Mouse (Mus musculus) lung, postnatal 25 days (tissue): ENCODE measurements around the gene Hcn3.
"Not testable (repeated sequence)": the region's sequence is repeated elsewhere in the genome, so short reads cannot be mapped to it uniquely, and the experiment has no call there.

Experiments used
- DNase-seq: peaks from one replicate; pipeline ENCODE4 v3.0.0; 2022; ENCODE audit warnings: low spot score

The Hcn3 gene

DNA sequence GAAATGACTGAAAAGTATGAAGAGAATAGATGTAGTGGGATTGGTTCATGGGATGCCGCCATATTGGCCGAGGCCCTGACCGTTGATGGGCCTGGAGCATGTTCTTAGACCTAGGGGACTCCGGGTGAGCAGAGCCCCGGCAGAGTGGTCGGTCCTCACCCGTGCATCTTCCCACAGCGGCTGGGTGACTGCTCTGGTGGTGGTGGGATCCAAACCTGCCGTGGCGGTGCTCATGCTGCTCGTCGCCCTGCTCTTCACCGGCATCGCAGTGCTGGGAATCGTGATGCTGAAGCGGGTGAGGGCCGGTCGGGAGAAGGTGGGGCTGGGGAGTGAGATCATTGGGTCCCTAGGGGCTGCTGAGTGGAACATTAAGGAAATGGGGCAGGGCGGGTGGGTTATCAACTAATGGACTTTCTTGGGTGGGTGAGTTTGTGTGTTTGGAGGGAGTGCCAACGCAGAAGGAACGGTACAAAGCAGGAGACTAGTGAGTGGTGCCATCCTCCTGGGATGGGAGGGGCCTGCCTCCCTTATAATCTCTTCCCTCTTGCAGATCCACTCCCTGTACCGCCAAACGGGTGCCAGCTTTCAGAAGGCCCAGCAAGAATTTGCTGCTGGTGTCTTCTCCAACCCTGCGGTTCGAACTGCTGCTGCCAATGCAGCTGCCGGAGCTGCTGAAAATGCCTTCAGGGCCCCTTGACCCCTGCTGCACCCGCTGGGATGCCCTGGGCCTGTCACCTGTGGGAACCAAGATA lies 21.9 kb upstream of the Hcn3 start:
- no peak for DNase-seq

DNA sequence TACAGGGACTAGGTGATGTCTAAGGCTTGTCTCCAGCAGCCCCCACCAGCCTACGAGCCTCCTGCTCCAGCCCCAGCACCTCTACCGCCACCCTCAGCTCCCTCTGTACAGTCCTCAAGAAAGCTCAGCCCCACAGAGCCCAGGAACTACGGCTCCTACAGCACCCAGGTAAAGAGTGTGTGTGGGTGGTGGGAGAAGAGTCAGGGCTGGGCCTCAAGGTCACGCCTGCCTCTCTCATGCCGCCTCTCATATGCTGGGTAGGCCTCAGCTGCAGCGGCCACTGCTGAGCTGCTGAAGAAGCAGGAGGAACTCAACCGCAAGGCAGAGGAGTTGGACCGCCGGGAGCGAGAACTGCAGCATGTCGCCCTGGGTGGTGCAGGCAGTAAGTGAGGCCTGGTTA lies 19.1 kb upstream of the Hcn3 start:
- DNase-seq = no peak

DNA sequence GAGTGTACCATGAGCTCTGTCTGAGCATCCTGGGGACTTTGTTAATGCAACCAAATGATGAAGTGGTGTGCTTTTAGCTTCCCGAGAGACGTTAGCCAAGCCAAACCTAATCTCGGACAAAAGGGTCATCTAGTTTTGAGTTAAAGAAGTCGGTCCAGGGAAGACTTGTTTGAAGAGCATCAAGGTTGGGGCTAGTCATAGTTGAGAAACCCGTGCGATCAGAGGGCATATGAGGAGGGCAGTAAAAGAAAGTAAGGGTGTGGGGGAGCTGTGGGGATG lies 18.1 kb upstream of the Hcn3 start:
- no peak for DNase-seq

DNA sequence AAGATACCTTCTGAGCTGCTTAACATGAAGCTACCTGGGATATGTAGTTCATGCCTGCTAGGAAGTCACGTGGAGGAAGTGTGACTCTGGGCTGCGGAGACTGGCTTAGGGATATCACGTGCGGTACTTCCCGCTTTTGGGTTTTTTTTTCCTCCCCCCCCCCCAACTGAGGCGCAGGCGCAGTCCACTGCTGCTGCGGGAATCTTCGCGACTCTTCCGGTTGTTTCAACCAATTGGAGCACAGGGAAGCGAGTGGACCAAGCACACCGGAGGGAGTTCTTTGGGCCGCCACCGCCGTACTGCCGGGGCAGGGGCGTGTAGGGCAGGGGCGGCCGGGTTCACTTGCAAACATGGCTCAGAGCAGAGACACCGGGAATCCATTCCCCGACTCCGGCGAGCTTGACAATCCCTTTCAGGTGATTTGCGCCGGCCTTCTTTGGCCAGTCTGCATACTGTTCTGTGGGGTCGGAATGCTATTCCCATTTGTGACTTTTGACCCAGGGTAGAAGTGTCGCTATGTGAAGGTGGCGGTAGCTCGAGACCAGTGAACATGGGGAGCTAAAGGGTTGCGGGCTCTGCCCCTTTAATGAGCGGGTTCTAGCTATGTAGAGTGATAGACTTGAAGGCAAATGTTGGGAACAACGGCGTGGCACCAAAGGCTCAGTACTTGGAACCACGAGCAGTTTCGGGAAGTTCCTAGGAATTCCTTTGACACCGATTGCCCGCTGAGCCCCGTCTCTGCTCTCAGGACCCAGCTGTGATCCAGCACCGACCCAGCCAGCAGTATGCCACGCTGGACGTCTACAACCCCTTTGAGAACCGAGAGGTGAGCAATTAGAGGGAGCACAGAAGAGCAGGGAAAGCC lies 17.5 kb upstream of the Hcn3 start, which contains the start of gene Scamp3:
Scamp3 (plus strand) TSS at position 232 of the 865 bp plus-strand sequence.
- peak; percentile 94 for DNase-seq

DNA sequence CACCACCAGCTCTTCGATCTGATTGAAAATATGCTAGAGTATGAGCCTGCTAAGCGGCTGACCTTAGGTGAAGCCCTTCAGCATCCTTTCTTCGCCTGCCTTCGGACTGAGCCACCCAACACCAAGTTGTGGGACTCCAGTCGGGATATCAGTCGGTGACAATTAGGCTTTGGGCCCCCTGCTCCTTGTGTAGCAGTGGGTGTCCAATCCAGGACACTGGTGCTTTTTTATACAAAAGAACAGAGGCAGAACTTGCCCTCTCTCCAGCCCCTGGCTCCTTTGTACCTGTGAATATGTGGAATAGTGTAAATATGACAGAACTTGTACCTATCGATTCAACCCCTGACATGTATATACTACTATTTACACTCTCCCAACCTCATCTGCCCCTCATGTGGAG lies 16.4 kb upstream of the Hcn3 start:
- DNase-seq = no peak

DNA sequence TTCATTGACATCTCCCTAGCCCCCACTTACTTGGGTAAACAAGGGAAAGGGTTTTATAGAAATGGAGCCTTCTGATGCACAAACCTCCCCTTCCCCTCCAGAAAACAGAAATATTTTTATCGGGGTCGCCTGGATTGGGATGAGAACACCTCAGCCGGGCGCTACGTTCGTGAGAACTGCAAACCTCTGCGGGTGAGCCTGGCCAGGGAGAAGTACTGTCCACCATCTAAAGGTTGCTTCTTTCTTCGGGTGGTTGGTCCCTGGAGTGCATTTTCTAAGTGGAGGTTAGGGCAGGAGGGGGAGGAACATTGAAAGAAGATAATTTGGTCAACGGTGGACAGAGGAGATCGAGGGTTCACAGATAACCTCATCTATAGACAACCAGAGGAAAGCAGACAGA lies 15.5 kb upstream of the Hcn3 start:
- DNase-seq = no peak

DNA sequence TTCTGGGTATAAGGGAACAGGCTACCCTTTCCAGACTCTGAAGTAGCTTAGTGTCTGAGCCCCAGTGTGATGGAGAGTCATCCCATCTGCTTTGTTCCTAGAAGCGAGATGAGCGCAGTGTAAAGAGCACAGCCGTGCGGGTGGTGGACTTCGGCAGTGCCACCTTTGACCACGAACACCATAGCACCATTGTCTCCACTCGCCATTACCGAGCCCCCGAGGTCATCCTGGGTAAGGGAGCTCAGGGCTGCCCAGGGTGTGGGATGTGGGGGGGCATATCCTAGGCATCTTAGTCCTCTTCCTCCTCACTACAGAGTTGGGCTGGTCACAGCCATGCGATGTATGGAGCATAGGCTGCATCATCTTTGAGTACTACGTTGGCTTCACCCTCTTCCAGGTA lies 14.8 kb upstream of the Hcn3 start:
- DNase-seq = no peak

DNA sequence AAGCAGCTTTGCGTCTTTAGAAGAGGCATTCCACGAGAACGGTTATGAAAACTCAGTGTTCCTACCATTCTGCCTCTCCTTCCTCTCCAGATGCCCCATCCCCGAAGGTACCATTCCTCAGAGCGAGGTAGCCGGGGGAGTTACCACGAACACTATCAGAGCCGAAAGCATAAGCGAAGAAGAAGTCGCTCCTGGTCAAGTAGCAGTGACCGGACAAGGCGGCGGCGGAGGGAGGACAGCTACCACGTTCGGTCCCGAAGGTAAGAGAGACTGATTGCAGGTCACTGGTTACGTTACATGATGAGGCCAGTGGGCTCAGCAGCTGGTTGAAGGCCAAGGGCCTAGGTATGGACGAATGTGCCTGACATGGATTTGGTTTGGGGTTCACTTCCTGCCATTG lies 6.9 kb upstream of the Hcn3 start:
- no peak for DNase-seq

DNA sequence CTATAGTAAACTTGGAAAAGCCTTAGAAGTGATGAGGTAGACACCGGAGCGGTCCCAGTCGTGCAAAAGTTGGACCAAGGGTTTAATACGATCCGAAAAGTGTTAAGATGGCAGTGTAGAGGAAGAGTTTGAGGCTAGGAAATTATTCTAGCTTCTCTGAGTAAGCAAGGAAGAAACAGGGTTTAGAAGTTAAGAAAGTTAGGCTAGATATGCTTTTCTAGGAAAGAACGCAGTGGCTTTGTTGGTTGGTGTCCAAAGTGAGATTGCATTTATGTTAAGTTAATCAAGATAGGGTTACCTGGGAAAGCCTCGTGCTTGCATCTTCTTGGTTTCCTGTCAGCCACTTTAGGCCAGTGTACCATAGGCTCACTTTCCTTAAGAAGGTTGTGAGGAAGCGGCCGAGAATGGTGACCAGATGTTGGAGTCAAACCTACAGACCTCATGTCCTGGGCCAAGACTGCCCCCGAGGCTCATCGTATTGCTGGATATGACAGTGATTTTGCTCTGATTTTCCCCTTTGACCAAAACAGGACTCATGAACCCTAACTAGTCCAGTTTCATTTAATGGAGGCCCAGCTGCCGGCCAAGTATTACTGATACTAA lies 5.4 kb upstream of the Hcn3 start:
- no peak for DNase-seq

DNA sequence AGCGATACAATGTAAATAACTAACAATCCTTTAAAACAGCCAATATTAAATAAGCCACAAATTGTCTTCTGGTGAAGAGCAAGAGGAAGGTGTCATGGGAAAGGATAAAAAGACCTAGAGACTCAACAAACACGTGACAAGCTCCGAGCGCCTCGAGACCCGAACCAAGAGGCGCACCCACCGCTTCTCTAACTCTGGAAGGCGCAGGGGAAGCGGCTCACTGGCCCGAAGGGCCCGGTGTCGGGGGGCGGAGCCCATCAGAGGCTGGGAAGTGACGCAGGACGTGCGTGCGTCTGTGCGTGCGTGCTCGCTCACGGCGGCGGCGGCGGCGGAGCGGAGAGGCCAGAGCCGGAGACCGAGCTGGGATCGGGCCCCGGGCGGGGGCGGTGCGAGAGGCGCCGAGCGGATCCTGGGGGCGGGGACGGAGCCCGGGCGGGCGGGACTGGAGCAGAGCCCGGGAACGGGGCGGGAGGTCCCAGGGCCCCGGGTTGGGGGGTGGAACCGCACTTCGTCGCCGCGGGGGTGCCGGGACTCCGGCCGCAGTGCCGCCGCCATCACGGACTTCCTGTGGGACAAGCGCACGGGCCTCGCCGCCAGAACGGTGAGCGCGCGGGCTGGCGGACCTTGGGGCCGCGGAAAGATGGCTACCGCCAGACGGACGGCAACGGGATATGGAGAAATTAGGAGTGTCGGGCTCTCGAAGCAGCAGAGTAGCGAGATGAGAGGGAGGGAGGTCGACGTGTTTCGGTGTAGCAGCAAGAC lies 4.7 kb upstream of the Hcn3 start, which contains the start of gene Clk2:
Clk2 (plus strand) TSS at position 290 of the 762 bp plus-strand sequence.
- peak; percentile 95 for DNase-seq

DNA sequence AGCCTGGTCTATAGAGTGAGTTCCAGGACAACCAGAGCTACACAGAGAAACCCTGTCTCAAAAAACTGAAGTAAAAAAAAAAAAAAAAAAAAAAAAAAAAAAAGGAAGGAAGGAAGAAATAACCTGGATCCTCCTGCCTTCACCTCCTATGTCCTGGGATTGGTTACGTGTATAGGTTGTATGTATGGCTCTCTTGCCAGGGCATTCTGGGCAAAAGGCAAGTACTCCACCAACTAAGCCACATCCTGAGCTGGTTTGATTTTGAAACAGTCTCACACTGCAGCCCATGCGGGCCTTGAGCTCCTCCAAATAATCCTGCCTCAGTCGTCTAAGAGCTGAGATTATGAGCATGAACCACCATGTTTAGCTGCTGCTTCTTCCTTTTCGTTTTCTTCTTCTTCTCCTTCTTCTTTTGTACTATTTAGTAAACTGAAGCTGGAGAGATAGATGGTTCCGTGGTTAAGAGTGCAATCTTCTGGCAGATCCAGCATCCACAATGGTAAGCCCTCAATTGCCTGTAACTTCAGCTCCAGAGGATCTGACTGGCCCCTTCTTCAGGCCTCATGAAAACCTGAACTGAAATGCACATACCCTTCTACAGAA lies 3.7 kb upstream of the Hcn3 start:
- no peak for DNase-seq

DNA sequence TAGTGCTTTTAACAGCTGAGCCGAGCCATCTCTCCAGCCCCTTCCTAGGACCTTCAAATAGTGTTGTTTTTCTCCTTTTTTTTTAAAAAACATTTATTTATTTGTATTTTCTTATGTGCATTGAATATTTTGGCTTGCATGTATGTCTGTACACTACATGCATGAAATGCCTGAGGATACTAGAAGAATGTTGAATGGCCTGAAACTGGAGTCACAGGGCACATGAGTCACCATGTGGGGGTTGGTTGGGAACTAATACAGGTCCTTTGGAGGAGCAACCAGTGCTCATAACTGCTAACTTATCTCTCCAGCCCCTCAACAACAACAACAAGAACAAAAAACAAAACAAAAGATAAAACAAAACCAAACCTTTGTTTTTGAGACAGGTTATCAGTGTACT lies 3.1 kb upstream of the Hcn3 start:
- DNase-seq = no peak

DNA sequence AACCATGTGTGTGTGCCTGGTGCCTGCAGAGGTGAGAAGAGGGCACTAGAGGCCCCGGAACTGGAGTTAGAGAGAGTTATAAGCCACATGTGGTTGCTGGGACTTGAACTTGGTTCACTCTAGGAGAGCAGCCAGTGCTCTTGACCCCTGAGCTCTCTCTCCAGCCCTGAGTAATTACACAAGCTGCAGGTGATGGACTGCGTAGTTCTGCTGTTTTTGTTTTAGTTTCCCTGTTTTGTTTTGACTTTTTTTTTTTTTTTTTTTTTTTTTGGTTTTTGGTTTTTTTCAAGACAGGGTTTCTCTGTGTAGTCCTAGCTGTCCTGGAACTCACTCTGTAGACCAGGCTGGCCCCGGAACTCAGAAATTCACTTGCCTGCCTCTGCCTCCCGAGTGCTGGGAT lies 1.8 kb upstream of the Hcn3 start:
- no peak for DNase-seq

DNA sequence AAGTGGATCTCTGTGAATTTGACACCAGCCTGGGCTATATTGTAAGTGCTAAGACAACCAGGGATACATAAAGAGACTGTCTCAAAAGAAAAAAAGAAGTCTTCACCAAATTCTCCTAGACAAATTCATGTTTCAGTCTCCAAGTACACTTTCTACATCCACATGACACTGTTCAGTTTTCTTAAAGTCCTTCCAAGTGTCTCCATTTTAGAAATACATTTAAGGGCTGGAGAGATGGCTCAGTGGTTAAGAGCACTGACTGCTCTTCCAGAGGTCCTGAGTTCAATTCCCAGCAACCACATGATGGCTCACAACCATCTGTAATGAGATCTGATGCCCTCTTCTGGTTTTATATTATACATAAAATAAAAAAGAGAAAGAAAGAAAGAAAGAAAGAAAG lies 1.2 kb upstream of the Hcn3 start:
- DNase-seq = not testable (repeated sequence)

DNA sequence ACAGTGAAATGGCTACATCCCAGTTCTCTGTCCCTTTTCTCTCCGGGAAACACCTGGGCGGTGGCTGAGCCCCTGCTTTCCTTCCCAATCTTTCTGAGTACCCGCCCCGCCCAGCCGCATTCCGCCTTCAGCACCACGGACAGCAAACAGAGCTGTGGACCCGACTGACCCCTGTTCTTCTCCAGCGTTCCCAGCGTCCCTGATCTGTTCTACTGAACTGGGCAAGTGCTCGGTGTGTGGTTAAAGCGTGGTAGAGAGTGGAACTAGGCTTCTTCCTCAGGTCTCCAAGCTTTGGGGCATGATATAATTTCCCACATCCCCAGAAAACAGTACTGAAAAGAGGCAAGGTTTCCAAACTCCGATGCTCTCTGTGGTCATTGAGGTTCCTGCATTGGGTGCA lies 785 bp downstream of the Hcn3 start:
- peak; percentile 49 for DNase-seq

DNA sequence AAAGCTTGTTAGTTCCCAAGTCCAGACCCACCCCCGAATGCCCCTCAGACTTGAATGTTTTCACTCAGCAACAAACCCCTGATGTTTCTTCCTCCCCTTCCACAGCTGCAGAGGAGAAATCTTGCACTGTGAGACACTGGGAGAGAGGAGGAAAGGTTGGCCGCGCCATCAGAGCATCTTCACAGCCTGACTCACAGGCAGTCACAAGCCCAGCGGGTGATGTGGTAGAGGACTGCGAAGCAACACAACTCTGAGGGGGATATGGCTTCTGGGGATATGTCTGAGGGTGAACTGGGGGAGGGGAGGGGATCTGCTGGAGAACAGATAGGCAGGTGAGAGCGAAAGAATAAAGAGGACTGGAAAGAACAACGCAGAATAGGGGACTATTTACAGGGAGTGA lies 1.3 kb downstream of the Hcn3 start:
- DNase-seq = no peak

DNA sequence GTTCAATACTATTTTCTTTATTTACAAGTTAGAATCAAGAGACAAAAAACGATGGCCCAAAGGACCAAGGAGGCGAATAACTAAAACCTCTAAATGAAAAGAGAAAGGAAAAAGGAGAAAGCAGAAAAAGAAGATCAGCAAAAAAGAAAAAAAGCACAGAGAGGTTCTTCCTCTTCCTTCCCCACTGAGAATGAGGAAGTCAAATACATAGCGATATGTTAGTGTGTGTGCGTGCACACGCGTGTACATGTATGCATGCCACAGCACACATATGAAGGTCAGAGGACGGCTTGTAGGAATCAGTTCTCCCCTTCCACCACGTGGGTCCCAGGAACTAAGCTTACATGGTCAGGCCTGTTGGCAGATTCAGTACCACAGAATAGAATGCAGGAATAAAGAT lies 3.0 kb downstream of the Hcn3 start:
- no peak for DNase-seq

DNA sequence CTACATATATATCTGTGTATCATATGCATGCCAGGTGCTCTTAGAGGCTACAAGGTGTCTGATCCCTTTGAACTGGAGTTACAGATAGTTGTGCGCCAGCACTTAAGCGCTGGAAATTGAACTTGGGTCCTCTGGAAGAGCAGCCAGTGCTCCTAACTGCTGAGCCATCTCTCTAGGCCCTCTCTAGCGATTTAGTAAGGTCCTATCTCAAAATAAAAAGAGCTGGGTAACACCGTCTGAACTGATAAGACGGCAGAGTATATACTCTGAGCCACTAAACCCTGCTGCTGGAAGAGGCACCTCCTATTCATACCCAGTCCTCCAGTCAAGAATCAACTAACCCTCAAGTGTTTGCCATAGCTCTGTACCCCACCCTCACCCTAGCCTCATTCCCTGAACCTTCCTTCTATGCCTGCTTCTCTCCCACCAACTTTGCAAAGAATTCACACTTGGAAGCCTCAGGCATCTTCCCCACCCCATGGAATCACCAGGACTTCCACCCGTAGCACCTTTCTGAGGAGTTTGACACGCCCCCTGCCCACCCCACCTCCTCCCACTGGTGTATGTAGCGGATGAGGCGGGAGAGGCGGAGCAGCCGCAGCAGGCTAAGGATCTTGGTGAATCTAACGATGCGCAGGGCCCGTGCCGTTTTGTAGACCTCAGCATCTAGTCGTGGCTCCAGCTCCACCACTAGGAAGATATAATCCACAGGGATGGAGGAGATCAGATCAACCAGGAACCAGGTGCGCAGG lies 7.7 kb downstream of the Hcn3 start:
- no peak for DNase-seq

DNA sequence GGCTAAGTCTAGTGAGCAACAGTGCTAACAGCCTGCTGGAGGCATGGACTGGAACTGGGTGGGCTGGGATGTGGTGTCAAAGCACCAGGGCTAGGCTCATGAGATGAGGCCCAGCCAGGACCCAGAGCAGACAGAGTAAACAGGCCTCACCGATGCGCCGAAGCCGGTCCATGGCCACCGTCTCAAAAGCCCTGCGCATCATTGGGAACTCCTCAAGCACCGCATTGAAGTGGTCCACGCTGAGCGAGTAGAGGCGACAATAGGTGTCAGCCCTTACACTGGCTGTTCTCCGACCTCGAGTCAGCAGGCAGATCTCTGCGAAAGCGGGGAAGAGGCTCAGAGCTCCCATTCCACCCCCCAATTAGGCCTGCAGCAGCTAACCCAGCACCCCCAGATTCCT lies 11.4 kb downstream of the Hcn3 start:
- DNase-seq = no peak

DNA sequence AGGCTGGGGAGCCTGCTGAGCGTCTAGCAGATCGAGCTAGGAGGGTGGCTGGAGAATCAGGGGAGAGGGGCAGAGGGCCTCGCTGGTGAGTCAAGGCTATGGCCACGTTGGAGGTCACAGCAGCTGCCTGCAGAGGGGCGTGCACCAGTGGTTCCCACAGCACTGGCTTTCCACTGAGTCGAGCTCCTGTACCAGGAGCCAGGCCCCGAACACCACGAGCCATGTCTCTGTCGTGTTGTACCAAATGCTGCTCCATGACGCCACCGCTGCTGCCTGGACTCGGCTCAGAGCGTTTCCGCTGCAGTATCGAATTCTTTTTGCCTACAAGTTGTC lies 12.1 kb downstream of the Hcn3 start:
- no peak for DNase-seq
